Mouse (Mus musculus) hindbrain, embryonic 14.5 days (tissue): Measurements from ENCODE around the gene Pcnp. TPM values are rescaled to one million over a fixed set of nuclear protein-coding genes. Genes with fewer than 3 reads are reported as not detected.
"Not testable (repeated sequence)": the region's sequence is repeated elsewhere in the genome, so short reads cannot be mapped to it uniquely, and the experiment has no call there.

Experiments
- ATAC-seq: fragments of 200-750 bp; cut with Nextera tagmentation; 2 replicates; pipeline ENCODE4 v1.8.0; 2017; ENCODE audit warnings: moderate number of reproducible peaks, mild to moderate bottlenecking, moderate TSS enrichment, moderate library complexity; ENCODE audit not compliant: low FRiP score
- DNase-seq: peaks from one replicate; pipeline ENCODE4 v3.0.0-alpha.2; 2015; ENCODE audit warnings: low spot score
- H3K27ac ChIP-seq: fragments of 300-500 bp; sonication (generic); 2 replicates; pipeline ENCODE4 v1.5.1; 2014; ENCODE audit warnings: mild to moderate bottlenecking, moderate library complexity
- H3K27me3 ChIP-seq: fragments of 300-500 bp; sonication (generic); 2 replicates; pipeline ENCODE4 v1.6.1; 2014; ENCODE audit warnings: mild to moderate bottlenecking, low read length, mixed read lengths; ENCODE audit not compliant: control insufficient read depth, insufficient read depth
- H3K36me3 ChIP-seq: fragments of 300-500 bp; sonication (generic); replicated peaks from 2 replicates; pipeline ENCODE4 v1.6.1; 2014; ENCODE audit not compliant: control insufficient read depth, insufficient read depth
- H3K4me1 ChIP-seq: fragments of 300-500 bp; sonication (generic); replicated peaks from 2 replicates; pipeline ENCODE4 v1.6.1; 2014; ENCODE audit warnings: antibody characterized with exemption, low read length, mixed read lengths; ENCODE audit not compliant: control insufficient read depth, insufficient read depth
- H3K4me2 ChIP-seq: fragments of 300-500 bp; sonication (generic); replicated peaks from 2 replicates; pipeline ENCODE4 v1.6.1; 2014; ENCODE audit warnings: mild to moderate bottlenecking, moderate library complexity
- H3K4me3 ChIP-seq: fragments of 300-500 bp; sonication (generic); replicated peaks from 2 replicates; pipeline ENCODE4 v1.5.1; 2014; ENCODE audit warnings: mild to moderate bottlenecking, low read length
- H3K9ac ChIP-seq: fragments of 300-500 bp; sonication (generic); 2 replicates; pipeline ENCODE4 v1.6.1; 2014
- H3K9me3 ChIP-seq: fragments of 300-500 bp; sonication (generic); 2 replicates; pipeline ENCODE4 v1.6.1; 2016; ENCODE audit warnings: low read length; ENCODE audit not compliant: control insufficient read depth
- WGBS: fragments of 180-500 bp; shearing (Covaris S2); extraction: QIAGEN DNeasy Blood & Tissue Kit; methylation state at CpG from one replicate; pipeline ENCODE4 v1.1.7; 2014; 5-methylcytosine and 5-hydroxymethylcytosine counted together
- microRNA-seq: library from miRNA; unstranded; fragments of <30 nt; microRNA quantifications from one replicate; pipeline ENCODE4, GENCODE M21; 2016
- polyA plus RNA-seq: library from polyadenylated mRNA; unstranded; fragments of >200 nt; fragmentation: Nextera tagmentation; extraction: Ambion mirVana; gene quantifications from 2 replicates; pipeline ENCODE4 v1.2.1, GENCODE M21; 2014

The Pcnp gene
- polyA plus RNA-seq, 1 experiment from 2014 or later: 214 TPM

DNA sequence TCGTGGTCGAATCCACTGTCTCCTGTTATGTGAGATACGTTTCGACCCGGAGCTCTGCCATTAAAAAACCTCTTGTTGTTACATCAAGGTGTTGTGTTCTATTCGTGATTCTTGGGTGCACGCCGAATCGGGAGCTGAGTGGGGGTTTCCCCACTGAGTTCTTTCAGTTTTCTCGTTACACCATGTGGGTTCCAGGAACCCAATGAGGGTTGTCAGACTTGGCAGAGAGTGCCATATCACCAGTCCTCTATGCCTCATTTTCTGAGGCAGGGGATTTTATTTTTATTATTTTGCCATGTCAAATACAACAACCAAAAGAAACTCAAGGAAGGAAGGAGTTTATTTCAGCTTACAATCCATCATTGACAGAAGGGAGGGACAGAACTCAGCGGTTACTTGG, 66.5 kb downstream of the Pcnp start:
- H3K36me3 ChIP-seq, H3K27me3 ChIP-seq, DNase-seq, H3K9me3 ChIP-seq, H3K9ac ChIP-seq, ATAC-seq, H3K27ac ChIP-seq, H3K4me1 ChIP-seq, H3K4me3 ChIP-seq, H3K4me2 ChIP-seq: not testable (repeated sequence)
- WGBS: 93% methylated on average over 6 of the region's 11 CpGs

Small RNA genes lying within 50 kb of the gene (microRNA-seq; reads per million reads assigned to microRNA genes)
- not detected for gene Gm24047

Other genes with a start within 250 kb of the Pcnp start
- 2.0 TPM in 2 replicates for gene Nfkbiz, start 190.8 kb downstream of the Pcnp start, polyA plus RNA-seq
- 1.3 and 1.9 TPM in 2 replicates for gene Nxpe3, start 134.5 kb downstream of the Pcnp start, polyA plus RNA-seq
- gene Cep97, start 94.9 kb downstream of the Pcnp start, polyA plus RNA-seq: 12.7 and 15.6 TPM in 2 replicates
- 493 and 568 TPM in 2 replicates for gene Rpl24, start 63.5 kb downstream of the Pcnp start, polyA plus RNA-seq
- gene Zbtb11, start 55.9 kb downstream of the Pcnp start, polyA plus RNA-seq: 24.8 and 26.0 TPM in 2 replicates
- 20.9 and 21.8 TPM in 2 replicates for gene Trmt10c, start 8.1 kb upstream of the Pcnp start, polyA plus RNA-seq
- 49.1 and 54.7 TPM in 2 replicates for gene Senp7, start 18.6 kb upstream of the Pcnp start, polyA plus RNA-seq
- gene Impg2, start 174.6 kb upstream of the Pcnp start, polyA plus RNA-seq: 0.58 and 0.60 TPM in 2 replicates